Mouse (Mus musculus): Measurements from ENCODE around the gene Map1b.

Gene Map1b

GRCm38 (mm10) chr13:99373684-99374083, 142.7 kb downstream of the Map1b start:
- intact Hi-C loops (cut with DNase I) = loop anchor here (10.0 kb wide), 1 partner anchor 51 kb away; no protein-coding TSS in a partner anchor

Measured in adrenal gland (tissue).